Mouse (Mus musculus): Measurements from ENCODE around the gene Rab25. TPM values are rescaled to one million over a fixed set of nuclear protein-coding genes. Genes with fewer than 3 reads are reported as not detected.

Rab25 gene
- polyA plus RNA-seq, 1 experiment from 2014 or later: not detected

- no peak overlapping the region for H3K4me3 ChIP-seq (replicated peaks)
- peaks cover 17% of the 10 kb centered on the region for H3K4me1 ChIP-seq (replicated peaks)
- no peaks in the 10 kb centered on the region for H3K9me3 ChIP-seq
- no peaks in the 10 kb centered on the region for H3K27me3 ChIP-seq
- 72% methylated on average over 9 of the region's 9 CpGs for WGBS
- no peak for ATAC-seq
- no peak overlapping the region for H3K4me2 ChIP-seq (replicated peaks)
- H3K27ac ChIP-seq: no peak overlapping the region
- no peak overlapping the region for H3K9ac ChIP-seq (replicated peaks)
- H3K36me3 ChIP-seq: no peaks in the 10 kb centered on the region
These were observed 53.1 kb downstream of the Rab25 start for GRCm38 (mm10) chr3:88494836-88495628.

- Histone ChIP-seq H3K9ac (replicated peaks) (no peak overlapping the region), H3K9me3 (no peaks in the 10 kb centered on the region), H3K36me3 (no peaks in the 10 kb centered on the region), H3K4me3 (replicated peaks) (no peak overlapping the region), H3K4me1 (replicated peaks) (peaks cover 17% of the 10 kb centered on the region), H3K27ac (no peak overlapping the region), H3K4me2 (replicated peaks) (no peak overlapping the region), H3K27me3 (no peaks in the 10 kb centered on the region)
- 77% methylated on average over 11 of the region's 11 CpGs for WGBS
- ATAC-seq: no peak
These were observed 54.2 kb downstream of the Rab25 start for GRCm38 (mm10) chr3:88493706-88494582.

MicroRNAs within 50 kb of the gene (microRNA counts, 519-probe panel; counts per million panel counts)
- 110 counts per million, percentile 56 among the panel's probes with 10 or more counts for microRNA mmu-miR-1905

Small RNA genes lying within 50 kb of the gene (microRNA-seq; reads per million reads assigned to microRNA genes)
- gene Mir1905: not detected

Other genes with a start within 250 kb of the Rab25 start
- gene Glmp, start 223.3 kb downstream of the Rab25 start, polyA plus RNA-seq (2015; fragmentation: Nextera tagmentation; extraction: Ambion mirVana): 93.4 and 104 TPM in 2 replicates
- 0.66 and 2.0 TPM in 2 replicates for gene Tmem79, start 212.2 kb downstream of the Rab25 start, polyA plus RNA-seq (2015; fragmentation: Nextera tagmentation; extraction: Ambion mirVana)
- gene Smg5, start 212.0 kb downstream of the Rab25 start, polyA plus RNA-seq (2015; fragmentation: Nextera tagmentation; extraction: Ambion mirVana): 70.1 and 78.3 TPM in 2 replicates
- 0.77 and 1.0 TPM in 2 replicates for gene Paqr6, start 183.7 kb downstream of the Rab25 start, polyA plus RNA-seq (2015; fragmentation: Nextera tagmentation; extraction: Ambion mirVana)
- gene Bglap3, start 175.6 kb downstream of the Rab25 start, polyA plus RNA-seq (2015; fragmentation: Nextera tagmentation; extraction: Ambion mirVana): not detected in 2 replicates
- not detected in 2 replicates for gene Bglap2, start 169.6 kb downstream of the Rab25 start, polyA plus RNA-seq (2015; fragmentation: Nextera tagmentation; extraction: Ambion mirVana)
- not detected in 2 replicates for gene Bglap, start 163.8 kb downstream of the Rab25 start, polyA plus RNA-seq (2015; fragmentation: Nextera tagmentation; extraction: Ambion mirVana)
- gene Pmf1, start 138.0 kb downstream of the Rab25 start, polyA plus RNA-seq (2015; fragmentation: Nextera tagmentation; extraction: Ambion mirVana): 51.7 and 56.8 TPM in 2 replicates
- 28.7 and 29.7 TPM in 2 replicates for gene Slc25a44, start 123.2 kb downstream of the Rab25 start, polyA plus RNA-seq (2015; fragmentation: Nextera tagmentation; extraction: Ambion mirVana)
- gene Sema4a, start 87.1 kb downstream of the Rab25 start, polyA plus RNA-seq (2015; fragmentation: Nextera tagmentation; extraction: Ambion mirVana): 28.8 and 31.1 TPM in 2 replicates
- gene Lmna, start 38.3 kb downstream of the Rab25 start, polyA plus RNA-seq (2015; fragmentation: Nextera tagmentation; extraction: Ambion mirVana): 21.4 and 23.4 TPM in 2 replicates
- 49.5 and 51.5 TPM in 2 replicates for gene Mex3a, start 15.9 kb downstream of the Rab25 start, polyA plus RNA-seq (2015; fragmentation: Nextera tagmentation; extraction: Ambion mirVana)
- 181 and 182 TPM in 2 replicates for gene Lamtor2, start 4.8 kb upstream of the Rab25 start, polyA plus RNA-seq (2015; fragmentation: Nextera tagmentation; extraction: Ambion mirVana)
- gene Ubqln4, start 5.5 kb upstream of the Rab25 start, polyA plus RNA-seq (2015; fragmentation: Nextera tagmentation; extraction: Ambion mirVana): 39.1 and 46.7 TPM in 2 replicates
- gene Ssr2, start 27.6 kb upstream of the Rab25 start, polyA plus RNA-seq (2015; fragmentation: Nextera tagmentation; extraction: Ambion mirVana): 142 and 148 TPM in 2 replicates
- 163 and 175 TPM in 2 replicates for gene Arhgef2, start 57.7 kb upstream of the Rab25 start, polyA plus RNA-seq (2015; fragmentation: Nextera tagmentation; extraction: Ambion mirVana)
- gene Rxfp4, start 104.8 kb upstream of the Rab25 start, polyA plus RNA-seq (2015; fragmentation: Nextera tagmentation; extraction: Ambion mirVana): not detected in 2 replicates
- 102 and 105 TPM in 2 replicates for gene Khdc4, start 137.5 kb upstream of the Rab25 start, polyA plus RNA-seq (2015; fragmentation: Nextera tagmentation; extraction: Ambion mirVana)
- gene Rit1, start 168.5 kb upstream of the Rab25 start, polyA plus RNA-seq (2015; fragmentation: Nextera tagmentation; extraction: Ambion mirVana): 51.1 and 52.1 TPM in 2 replicates
- 200 and 211 TPM in 2 replicates for gene Syt11, start 226.9 kb upstream of the Rab25 start, polyA plus RNA-seq (2015; fragmentation: Nextera tagmentation; extraction: Ambion mirVana)